Mouse (Mus musculus) mouse embryonic stem cell (cell line): ENCODE data around the gene Kdm5c.

Source experiments
- in situ Hi-C, 2 experiments: fragments of 300-500 bp; cut with MboI; formaldehyde crosslinking; loops; 1 replicate in 1 of 2; 3 replicates in 1 of 2; pipeline ENCODE4 v1.14.3; 2019 to 2020; ENCODE audit warnings: low sequenced_read_pairs in 2 of 2, low pct_unique_long_range_greater_than_20kb in 1 of 2, mixed read lengths in 1 of 2; ENCODE audit not compliant: unreplicated experiment in 1 of 2

Kdm5c gene

DNA sequence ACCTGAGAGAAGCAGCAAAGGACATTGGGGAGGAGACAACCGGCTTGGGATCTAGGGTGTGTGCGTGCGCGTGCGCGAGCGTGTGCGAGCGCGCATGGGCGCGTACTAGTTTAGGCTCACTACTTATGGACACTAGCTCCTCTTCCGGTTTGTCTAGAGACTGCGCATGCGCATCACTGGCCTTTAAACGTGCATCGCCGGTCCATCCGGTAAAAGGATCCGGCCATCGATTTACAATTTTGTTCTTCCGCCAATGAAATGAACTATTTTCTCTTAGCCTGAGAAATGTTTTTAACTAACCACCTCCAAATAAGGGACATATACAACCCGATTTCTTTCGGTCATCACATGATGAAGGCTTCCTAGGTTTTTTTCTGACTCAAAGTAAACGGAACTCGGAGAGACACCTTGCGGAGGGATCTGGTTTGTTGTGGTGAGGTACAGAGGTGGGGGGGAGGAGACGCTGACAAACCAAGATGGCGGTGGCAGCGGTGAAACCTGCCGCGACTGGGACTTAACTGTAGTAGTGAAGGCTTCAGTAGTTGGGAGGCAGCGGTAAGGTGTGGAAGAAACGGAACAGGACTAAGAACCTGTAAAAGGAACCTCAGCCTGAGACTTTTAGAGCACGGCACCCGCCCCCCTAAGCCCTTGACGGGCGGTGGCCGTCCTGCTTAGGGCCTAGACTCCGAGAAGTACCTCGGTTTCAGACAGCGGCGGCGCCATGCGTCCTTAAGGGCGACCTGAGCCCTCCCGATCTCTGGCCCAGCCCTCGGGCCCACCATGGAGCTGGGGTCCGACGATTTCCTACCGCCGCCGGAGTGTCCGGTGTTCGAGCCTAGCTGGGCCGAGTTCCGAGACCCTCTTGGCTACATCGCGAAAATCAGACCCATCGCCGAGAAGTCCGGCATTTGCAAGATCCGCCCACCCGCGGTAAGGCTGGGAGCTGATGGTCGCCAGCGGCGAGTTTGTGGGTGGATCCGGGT, at the start of gene Kdm5c:
TSS of gene Kdm5c (plus strand) at position 240 of the 983 bp plus-strand sequence.
- in situ Hi-C loops, result no loop called here

DNA sequence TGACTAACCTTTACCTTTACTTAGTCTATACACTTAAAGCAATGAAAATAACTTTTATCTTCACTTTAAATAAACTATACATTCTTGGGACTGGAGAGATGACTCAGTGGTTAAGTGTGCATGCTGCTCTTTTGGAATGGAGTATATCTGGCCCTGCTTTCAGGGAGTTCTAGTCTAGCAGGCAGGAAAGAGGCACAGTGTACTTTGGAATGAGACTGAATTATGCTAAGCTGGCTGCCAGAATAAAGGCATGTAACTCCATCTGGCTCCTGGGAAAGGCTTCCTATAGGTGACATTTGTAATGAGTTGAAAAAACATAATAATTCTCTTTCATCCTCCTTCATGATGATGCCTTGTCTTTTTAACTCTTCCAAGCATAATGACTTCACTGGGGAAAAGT, 45.7 kb upstream of the Kdm5c start:
- in situ Hi-C loops, result no loop called here

DNA sequence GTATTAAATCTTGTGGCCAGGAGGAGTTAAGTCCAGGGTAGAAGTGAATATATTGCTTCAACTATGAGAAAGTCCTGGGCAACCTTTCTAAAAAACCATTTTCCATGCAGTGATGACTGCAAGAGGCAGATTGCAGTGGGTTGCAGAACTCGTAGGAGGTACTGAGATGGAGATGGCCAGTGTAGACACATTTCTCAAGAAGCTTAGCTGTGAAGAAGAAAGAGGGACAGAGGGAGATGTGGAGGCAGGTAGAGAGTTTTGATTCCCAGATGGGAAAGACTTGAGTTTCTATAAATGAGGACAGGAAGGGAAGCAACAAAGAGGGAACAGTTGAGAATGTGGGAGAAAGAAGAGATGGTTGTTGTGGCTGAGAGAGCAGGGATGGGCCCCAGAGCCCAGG, 41.6 kb upstream of the Kdm5c start:
- in situ Hi-C loops, result no loop called here

DNA sequence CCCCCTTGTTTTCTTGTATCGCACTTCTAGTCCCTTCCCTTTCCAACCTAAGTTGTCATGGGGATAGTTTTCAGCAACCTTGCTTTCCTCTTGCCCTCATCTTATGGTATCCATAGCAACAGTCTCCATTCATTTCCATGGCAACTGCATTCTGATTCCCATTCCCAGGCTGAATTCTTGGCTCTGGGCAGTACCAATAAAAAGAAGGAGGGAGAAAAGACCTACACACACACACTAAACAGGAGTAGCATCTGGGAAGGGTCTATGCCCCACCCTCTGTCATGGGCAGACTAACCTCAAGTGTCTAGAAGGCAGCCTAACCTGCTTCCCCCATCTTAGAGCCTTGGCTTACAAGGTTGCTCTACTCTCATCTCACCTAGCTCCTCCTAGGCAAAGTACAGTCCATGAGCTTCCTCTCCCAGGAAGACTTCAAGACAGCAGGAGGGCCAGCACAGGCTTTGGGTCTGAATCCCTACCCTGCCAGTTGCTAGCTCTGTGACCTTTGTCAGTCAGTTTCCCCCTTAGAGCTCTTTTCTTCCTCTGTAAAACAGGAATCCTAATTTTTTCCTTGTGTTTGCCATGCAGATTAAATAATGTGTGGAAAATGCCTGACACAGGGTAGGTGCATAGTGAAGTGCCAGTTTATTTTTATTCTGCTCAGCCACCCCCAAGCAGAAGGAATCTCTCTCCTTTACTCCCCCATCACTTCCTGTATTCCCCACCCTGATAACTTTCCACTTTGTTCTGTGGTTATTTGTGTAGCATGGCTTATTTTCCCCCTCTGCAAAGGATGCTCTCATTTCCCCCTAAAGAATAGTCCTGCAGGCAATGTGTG, 34.8 kb upstream of the Kdm5c start:
- in situ Hi-C loops, result no loop called here

DNA sequence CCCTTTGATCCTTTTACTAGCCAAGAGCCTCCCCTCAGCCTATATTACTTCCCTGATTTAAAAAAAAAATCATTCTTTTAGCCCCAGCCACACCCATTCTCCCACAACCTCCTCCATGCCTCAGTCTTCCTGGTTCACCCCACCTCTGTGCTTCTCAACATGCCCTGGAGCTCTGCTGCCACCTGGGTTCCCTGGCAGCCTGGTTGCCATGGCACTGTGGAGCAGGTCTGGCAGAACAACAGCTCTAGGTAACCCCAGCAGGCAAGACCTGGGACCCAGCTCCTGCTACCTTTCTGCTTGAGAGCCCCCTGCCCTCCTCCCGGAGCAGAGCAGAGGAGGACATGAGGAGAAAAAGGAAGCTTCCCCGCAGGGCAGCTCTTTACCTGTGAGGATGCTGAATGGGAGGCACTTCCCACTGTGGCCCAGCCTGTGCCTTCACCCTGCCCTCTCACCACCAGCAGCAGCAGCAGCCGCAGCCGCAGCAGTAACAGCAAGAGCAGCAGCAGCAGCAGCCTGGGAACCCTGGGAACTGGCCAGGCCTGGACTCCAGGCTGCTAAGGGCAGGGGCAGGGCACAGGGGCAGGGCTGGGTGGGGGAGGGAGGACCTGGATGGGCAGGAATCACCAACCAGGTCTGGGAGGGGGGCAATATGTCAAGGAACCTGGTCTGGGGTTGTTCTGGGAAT, 30.9 kb upstream of the Kdm5c start:
- in situ Hi-C loops, result no loop called here

DNA sequence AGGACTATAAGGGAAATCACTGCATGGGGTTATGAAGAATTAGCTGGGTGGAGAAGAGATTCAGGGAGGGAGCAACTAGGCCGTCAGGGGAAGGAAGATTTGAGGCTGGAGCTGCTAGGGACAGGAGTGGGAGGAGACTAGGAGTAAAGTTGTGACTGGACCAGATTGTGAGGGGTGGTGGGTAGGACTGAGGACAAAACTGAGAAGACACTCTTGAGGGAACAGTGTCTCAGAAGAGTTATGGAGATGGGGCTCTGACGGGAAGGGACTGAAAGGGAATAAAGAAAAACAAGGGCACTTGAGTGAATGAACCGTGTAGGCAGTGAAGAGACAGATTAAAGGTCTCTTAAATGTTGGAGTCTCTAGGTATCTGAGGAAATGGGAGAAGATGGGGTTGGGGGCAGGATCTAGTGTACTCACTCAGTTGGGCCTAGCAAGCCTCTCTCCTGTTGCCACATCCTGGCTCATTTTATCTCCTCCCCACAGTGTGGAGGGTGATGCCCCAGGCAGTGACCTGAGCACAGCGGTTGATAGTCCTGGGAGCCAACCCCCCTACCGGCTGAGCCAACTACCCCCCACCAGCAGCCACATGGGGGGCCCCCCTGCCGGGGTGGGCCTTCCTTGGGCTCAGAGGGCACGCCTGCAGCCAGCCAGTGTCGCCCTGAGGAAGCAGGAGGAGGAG, 30.3 kb upstream of the Kdm5c start:
- in situ Hi-C loops, result no loop called here

DNA sequence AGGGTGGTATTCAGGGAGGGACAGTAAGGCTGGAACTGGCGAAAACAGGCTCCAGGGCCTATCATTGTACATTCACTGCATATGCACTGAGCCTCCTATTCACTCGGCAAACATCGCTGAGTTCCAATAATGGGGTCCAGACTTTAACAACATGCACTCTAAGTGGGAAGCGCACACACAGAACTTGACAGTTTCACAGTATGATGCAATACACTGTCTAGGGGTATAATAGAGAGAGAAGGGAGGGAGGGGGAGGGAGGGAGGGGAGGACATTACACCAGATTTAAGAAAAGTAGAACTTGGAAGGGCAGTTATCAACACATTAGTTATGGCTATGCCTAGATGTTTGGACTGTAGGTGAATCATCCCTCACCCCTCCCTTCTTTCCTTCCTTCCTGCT, 29.6 kb upstream of the Kdm5c start:
- in situ Hi-C loops, result no loop called here

DNA sequence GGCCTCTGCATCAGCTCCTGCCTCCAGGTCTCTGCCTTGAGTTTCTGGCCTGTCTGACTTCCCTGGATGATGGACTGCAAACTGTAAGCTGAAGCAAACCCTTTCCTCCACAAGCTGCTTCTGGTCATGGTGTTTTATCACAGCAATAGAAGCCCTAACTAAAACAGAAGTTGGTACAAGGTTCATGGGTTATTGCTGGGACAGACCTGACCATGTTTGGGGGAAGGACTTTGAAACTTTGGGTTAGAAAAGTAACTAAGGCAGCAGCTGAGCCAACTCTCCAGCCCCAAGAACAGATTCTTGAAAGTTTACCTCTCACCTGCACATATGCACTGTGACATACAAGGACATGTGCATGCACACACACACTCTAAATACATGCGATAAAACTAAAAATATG, 27.3 kb upstream of the Kdm5c start:
- in situ Hi-C loops, result no loop called here

DNA sequence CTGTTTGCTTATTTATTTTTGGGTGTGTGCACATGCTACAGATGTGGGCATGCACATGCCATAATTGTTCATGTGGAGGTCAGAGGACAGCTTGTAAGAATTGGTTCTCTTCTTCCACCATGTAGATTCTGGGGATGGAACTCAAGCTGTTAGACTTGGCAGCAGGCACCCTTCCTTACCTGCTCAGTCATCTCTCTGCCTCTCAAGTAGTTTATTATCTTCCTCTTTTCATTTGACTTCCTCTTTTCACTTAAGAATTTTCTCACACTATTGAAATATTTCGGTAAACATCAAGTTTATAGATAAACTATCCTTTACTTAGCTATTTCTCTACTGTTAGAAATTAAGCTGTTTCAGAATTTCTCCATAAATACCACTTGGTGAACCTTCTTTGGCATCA, 18.1 kb upstream of the Kdm5c start:
- in situ Hi-C loops, result no loop called here

DNA sequence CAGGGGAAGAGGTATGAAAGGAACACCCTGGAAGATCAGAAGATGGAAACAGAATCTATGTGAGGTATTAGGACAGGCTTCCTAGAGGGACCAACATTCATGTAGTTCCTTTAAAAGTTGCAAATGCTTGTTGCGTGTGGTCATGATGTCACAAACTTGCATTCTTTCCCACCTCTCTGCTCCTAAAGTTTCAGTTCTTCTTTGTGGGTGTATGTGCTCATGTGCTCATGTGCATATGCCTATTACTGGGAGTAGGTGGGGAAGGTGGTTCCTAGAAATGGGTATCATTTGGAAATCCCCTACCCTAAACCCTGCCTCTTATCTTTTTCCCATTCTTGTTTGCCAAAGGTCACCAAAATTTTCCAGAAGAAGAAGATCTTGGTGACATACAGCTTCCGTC, 14.3 kb upstream of the Kdm5c start:
- in situ Hi-C loops, result no loop called here

DNA sequence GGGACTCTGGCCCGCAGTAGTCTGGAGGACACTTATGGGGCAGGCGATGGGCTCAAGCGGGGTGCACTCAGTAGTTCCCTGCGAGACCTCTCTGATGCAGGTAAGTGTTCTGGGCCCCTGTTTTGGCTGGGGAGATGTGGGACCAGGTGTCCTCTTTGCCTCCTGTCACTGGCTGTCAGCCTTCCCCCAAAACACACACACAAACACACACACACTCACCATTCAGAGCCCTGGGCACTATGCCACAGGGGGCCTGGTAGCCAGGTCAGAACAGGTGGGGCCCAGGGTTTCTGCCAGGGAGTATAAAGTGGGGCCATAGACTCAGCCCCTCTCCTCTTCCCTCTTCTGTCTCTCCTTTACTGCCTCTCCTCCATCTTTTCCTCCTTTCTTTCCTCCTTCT, 11.1 kb upstream of the Kdm5c start:
- in situ Hi-C loops, result no loop called here

DNA sequence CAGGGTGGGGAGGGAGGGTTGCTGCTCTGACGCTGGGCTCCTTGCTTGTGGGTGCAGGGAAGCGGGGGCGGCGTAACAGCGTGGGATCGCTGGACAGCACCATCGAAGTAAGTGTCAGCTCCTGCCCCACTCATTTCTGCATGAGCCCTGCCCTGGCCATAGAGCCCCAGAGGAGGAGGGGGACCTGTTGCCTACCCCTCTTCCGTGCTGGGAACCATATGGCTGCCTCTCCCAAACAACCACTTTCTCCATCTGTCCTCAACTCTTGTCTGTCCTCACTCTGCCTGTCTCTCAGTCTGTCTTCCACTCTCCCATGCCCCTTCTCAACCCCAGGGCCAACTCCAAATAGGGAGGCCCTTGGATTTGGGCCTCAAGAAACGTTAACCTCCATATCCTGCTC, 10.6 kb upstream of the Kdm5c start:
- in situ Hi-C loops, result no loop called here

DNA sequence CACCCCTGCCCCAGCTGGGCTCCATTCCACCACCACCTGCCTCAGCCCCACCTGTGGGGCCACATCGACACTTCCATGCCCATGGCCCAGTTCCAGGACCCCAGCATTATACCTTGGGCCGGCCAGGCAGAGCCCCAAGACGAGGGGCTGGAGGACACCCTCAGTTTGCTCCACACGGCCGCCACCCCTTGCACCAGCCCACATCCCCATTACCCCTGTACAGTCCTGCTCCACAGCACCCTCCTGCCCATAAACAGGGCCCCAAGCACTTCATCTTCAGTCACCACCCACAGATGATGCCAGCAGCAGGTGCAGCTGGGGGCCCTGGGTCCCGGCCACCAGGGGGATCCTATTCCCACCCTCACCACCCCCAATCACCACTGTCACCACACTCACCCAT, 9.5 kb upstream of the Kdm5c start:
- in situ Hi-C loops, result no loop called here

DNA sequence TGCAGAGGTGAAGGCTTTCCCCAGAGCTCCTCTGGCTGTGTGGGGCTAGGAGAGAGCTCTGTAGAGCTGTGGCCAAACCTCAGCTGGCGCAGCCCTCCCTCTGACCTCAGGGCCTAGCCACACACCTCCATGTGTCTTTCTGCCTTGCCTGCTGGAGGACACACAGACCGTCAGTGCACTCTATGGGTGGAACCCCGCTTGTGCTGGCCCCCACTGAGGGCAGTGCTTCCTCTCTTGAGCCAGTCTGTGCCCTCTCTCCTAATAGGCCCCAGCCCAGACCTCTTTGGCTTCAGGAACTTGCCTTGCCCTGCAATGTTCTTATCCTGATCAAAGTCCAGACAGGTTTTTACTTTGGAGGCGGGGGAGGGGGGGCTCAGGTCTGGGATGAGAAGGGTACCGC, 8.5 kb upstream of the Kdm5c start:
- in situ Hi-C loops, result no loop called here

DNA sequence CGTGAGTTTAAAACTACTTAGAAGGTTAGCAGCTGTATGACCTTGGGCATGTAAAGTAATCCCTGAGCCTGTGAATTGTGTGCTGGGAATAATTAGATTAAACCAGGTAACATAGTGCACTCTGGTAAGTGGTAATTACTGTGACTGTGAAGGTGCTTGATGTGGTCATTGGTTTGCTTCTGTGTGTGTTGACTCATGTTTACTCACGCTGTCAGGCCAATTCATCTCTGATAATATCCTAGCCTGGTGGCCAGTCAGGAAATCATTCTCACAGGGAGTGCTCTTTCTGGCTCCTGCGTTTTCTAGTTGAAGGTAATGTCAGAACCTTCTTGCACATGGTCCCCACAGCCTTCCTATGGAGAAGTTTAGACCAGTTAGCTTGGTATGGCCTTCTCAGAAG, 1.3 kb downstream of the Kdm5c start:
- in situ Hi-C loops, result no loop called here

DNA sequence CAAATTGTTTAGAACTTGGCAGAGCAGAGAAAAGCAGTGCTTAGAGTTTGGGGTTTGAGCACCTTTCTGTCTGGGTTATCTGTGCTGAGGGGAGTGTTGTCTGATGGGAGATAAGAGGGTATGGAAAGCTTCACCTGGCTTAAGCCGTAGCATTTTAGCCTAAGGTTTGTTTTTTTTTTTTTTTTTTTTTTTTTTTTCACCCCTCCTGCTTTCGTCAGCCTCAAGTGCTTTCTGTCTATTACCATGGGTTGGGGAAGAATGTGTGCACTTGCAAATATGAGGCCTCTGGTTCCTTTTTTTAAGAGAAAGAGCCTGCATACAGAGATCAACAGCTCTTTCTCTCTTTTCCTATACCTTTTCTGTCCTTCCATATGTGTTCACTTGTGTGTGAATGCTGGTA, 2.9 kb downstream of the Kdm5c start:
- in situ Hi-C loops, result no loop called here

DNA sequence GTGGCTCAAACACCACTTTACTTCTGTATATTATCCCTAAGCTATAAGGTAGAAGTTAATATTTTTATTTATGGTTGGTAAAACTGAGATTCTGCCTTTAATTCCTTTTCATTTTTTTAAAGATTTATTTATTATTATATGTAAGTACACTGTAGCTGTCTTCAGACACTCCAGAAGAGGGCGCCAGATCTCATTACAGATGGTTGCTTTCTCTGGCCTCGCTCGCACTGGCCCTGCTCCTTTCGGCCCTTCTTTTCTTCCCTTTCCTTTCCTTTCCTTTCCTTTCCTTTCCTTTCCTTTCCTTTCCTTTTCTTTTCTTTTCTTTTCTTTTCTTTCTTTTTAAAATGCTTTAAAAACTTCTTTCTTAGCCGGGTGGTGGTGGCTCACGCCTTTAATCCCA, 10.3 kb downstream of the Kdm5c start:
- in situ Hi-C loops, result loop anchor here (5.0 to 10.0 kb wide), 2 partner anchors 62 to 64 kb away; no protein-coding TSS in a partner anchor

DNA sequence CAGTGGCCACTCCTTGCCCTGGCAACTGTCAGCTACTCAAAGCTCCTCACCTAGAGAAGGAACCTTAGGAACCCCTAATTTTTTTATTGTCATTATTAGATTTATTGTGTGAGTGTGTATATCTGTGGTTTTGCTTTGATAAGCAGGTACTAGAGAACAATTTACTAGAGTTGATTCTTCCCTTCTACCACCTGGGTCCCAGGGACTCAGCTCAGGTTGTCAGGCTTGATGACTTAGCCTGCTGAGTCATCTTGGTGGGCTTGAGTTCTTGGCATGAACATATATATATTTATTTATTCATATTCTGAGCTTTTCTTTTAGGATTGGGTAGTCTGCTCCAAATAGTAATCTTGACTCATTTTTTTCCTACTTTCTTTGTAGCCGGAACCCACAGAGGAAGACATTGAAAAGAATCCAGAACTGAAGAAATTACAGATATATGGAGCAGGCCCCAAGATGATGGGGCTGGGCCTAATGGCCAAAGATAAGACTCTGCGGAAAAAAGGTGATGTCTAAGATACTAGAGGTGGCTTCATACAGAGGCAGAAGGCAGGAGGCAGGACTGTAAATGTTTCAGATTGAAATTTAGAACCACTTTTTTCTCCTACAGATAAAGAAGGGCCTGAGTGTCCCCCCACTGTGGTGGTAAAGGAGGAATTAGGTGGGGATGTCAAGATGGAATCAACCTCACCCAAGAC, 11.8 kb downstream of the Kdm5c start:
- in situ Hi-C loops, result loop anchor here (5.0 to 10.0 kb wide), 2 partner anchors 60 to 63 kb away; no protein-coding TSS in a partner anchor
